Mouse (Mus musculus) right cerebral cortex, postnatal 10 days (tissue): ENCODE results near the gene Pla2g4c.

Experiments
- DNase-seq, 2 experiments: peaks; one replicate each; pipeline ENCODE4 v3.0.0; 2021; ENCODE audit warnings: low spot score in 2 of 2

Gene Pla2g4c

GRCm38 (mm10) chr7:13380588-13380987 lies 56.1 kb downstream of the Pla2g4c start:
- no peak for DNase-seq

GRCm38 (mm10) chr7:13397832-13398231 lies 73.4 kb downstream of the Pla2g4c start, which contains the start of gene Cabp5:
Gene Cabp5 (plus strand): TSS chr7:13398132.
- no peak for DNase-seq
